Mouse (Mus musculus): ENCODE measurements at regions not wholly inside any gene's neighbourhood (a gene's known extent, or its start where the extent isn't known, plus 50 kb on each side); places are given as distances from the start of the nearest gene placed in this dataset.

- no peak for TF ChIP-seq BHLHE40 (IDR thresholded peaks at IDR 0.05; ENCODE audit: low read depth, low read length)
- no peak for TF ChIP-seq POLR2A (IDR thresholded peaks at IDR 0.05; ENCODE audit: low read depth, low read length)
These were observed 265.0 kb downstream of the Etnk1 start for GRCm38 (mm10) chr6:143431896-143432450.

Data from CH12.LX (cell line).